Mouse (Mus musculus) megakaryocyte, embryonic 14.5 days (primary cell): ENCODE measurements around the gene Adgrv1. TPM values are rescaled to one million over a fixed set of nuclear protein-coding genes. Genes with fewer than 3 reads are reported as not detected.
"Not testable (repeated sequence)": the region's sequence is repeated elsewhere in the genome, so short reads cannot be mapped to it uniquely, and the experiment has no call there.

Experiments used
- H3K27me3 ChIP-seq: replicated peaks from 2 replicates; pipeline ENCODE3; 2012; ENCODE audit warnings: inconsistent platforms
- H3K36me3 ChIP-seq: replicated peaks from 2 replicates; pipeline ENCODE3; 2012; ENCODE audit warnings: low read length, inconsistent platforms, mixed read lengths
- H3K4me1 ChIP-seq: 2 replicates; pipeline ENCODE4 v1.6.1; 2012; ENCODE audit warnings: inconsistent platforms
- H3K4me3 ChIP-seq: replicated peaks from 2 replicates; pipeline ENCODE3; 2012; ENCODE audit warnings: moderate library complexity, mild to moderate bottlenecking, inconsistent platforms
- H3K9me3 ChIP-seq: 2 replicates; pipeline ENCODE4 v1.6.1; 2012; ENCODE audit warnings: inconsistent platforms
- FLI1 ChIP-seq: IDR thresholded peaks from 2 replicates; pipeline ENCODE4 v1.6.1; 2012; ENCODE audit warnings: low read length, inconsistent platforms, mixed read lengths
- GATA1 ChIP-seq: IDR thresholded peaks from 3 replicates; pipeline ENCODE4 v1.6.1; 2012; ENCODE audit warnings: mixed read lengths, low read length, inconsistent platforms, borderline replicate concordance
- polyA plus RNA-seq: library from polyadenylated mRNA; stranded (reverse); fragments of >175 nt; gene quantifications from 2 replicates; pipeline ENCODE4 v1.2.3, GENCODE M21; 2012; ENCODE audit warnings: low replicate concordance; ENCODE audit not compliant: insufficient read depth

Gene Adgrv1
- polyA plus RNA-seq, 1 experiment: not detected

- TF ChIP-seq FLI1 (no peak), GATA1 (no peak)
- Histone ChIP-seq H3K4me3 (no peak overlapping the region), H3K36me3 (no peaks in the 10 kb centered on the region), H3K9me3 (no peaks in the 10 kb centered on the region), H3K27me3 (no peaks in the 10 kb centered on the region), H3K4me1 (no peaks in the 10 kb centered on the region)
Observed at GRCm38 (mm10) chr13:81269056-81269455, 363.9 kb downstream of the Adgrv1 start.

GRCm38 (mm10) chr13:81267489-81267888 is 365.5 kb downstream of the Adgrv1 start:
- H3K36me3 ChIP-seq, H3K4me1 ChIP-seq, H3K27me3 ChIP-seq, H3K9me3 ChIP-seq, H3K4me3 ChIP-seq: not testable (repeated sequence)

GRCm38 (mm10) chr13:81264465-81264864 is 368.5 kb downstream of the Adgrv1 start:
- Histone ChIP-seq H3K4me1 (no peaks in the 10 kb centered on the region), H3K4me3 (no peak overlapping the region), H3K36me3 (no peaks in the 10 kb centered on the region), H3K27me3 (no peaks in the 10 kb centered on the region), H3K9me3 (no peaks in the 10 kb centered on the region)
- TF ChIP-seq GATA1 (no peak), FLI1 (no peak)

GRCm38 (mm10) chr13:81241181-81241580 is 391.8 kb downstream of the Adgrv1 start:
- no peaks in the 10 kb centered on the region for H3K4me1 ChIP-seq
- H3K27me3 ChIP-seq: no peaks in the 10 kb centered on the region
- no peaks in the 10 kb centered on the region for H3K36me3 ChIP-seq
- no peak overlapping the region for H3K4me3 ChIP-seq
- peaks cover 10% of the 10 kb centered on the region; the same call in 1 of the 2 replicates for H3K9me3 ChIP-seq
- TF ChIP-seq FLI1 (no peak), GATA1 (no peak)

GRCm38 (mm10) chr13:81239836-81240235 is 393.1 kb downstream of the Adgrv1 start:
- no peak overlapping the region for H3K4me3 ChIP-seq
- peaks cover 11% of the 10 kb centered on the region; the same call in 1 of the 2 replicates for H3K9me3 ChIP-seq
- no peaks in the 10 kb centered on the region for H3K27me3 ChIP-seq
- H3K4me1 ChIP-seq: no peaks in the 10 kb centered on the region
- H3K36me3 ChIP-seq: no peaks in the 10 kb centered on the region
- TF ChIP-seq GATA1: no peak
- TF ChIP-seq FLI1: no peak

GRCm38 (mm10) chr13:81239427-81239826 is 393.5 kb downstream of the Adgrv1 start:
- no peaks in the 10 kb centered on the region for H3K4me1 ChIP-seq
- peaks cover 13% of the 10 kb centered on the region; the same call in 1 of the 2 replicates for H3K9me3 ChIP-seq
- H3K27me3 ChIP-seq: no peaks in the 10 kb centered on the region
- TF ChIP-seq FLI1 (no peak), GATA1 (no peak)
- H3K36me3 ChIP-seq: no peaks in the 10 kb centered on the region
- no peak overlapping the region for H3K4me3 ChIP-seq

GRCm38 (mm10) chr13:81238855-81239254 is 394.1 kb downstream of the Adgrv1 start:
- H3K27me3 ChIP-seq: no peaks in the 10 kb centered on the region
- no peaks in the 10 kb centered on the region for H3K4me1 ChIP-seq
- H3K36me3 ChIP-seq: no peaks in the 10 kb centered on the region
- no peak overlapping the region for H3K4me3 ChIP-seq
- H3K9me3 ChIP-seq: peaks cover 13% of the 10 kb centered on the region; the same call in 1 of the 2 replicates
- TF ChIP-seq GATA1 (no peak), FLI1 (no peak)

- Histone ChIP-seq H3K9me3 (peaks cover 10% of the 10 kb centered on the region; the same call in 1 of the 2 replicates), H3K27me3 (no peaks in the 10 kb centered on the region), H3K4me1 (no peaks in the 10 kb centered on the region), H3K36me3 (no peaks in the 10 kb centered on the region), H3K4me3 (no peak overlapping the region)
- TF ChIP-seq FLI1 (no peak), GATA1 (no peak)
Observed at GRCm38 (mm10) chr13:81237947-81238346, 395.0 kb downstream of the Adgrv1 start.

GRCm38 (mm10) chr13:81236758-81237395 is 396.1 kb downstream of the Adgrv1 start:
- no peaks in the 10 kb centered on the region for H3K27me3 ChIP-seq
- H3K4me1 ChIP-seq: no peaks in the 10 kb centered on the region
- no peak for TF ChIP-seq GATA1
- no peak for TF ChIP-seq FLI1
- H3K4me3 ChIP-seq: no peak overlapping the region
- peaks cover 10% of the 10 kb centered on the region; the same call in 1 of the 2 replicates for H3K9me3 ChIP-seq
- H3K36me3 ChIP-seq: no peaks in the 10 kb centered on the region

- 0 out of 2 replicates have a peak, but pooled peaks cover 3% of the 10 kb centered on the region for H3K4me1 ChIP-seq
- no peaks in the 10 kb centered on the region for H3K27me3 ChIP-seq
- H3K36me3 ChIP-seq: no peaks in the 10 kb centered on the region
- no peak overlapping the region for H3K4me3 ChIP-seq
- peaks cover 14% of the 10 kb centered on the region; the same call in 1 of the 2 replicates for H3K9me3 ChIP-seq
- no peak for TF ChIP-seq GATA1
- TF ChIP-seq FLI1: no peak
Observed at GRCm38 (mm10) chr13:81234031-81234430, 398.9 kb downstream of the Adgrv1 start.

- H3K4me3 ChIP-seq: no peak overlapping the region
- no peaks in the 10 kb centered on the region for H3K27me3 ChIP-seq
- 0 out of 2 replicates have a peak, but pooled peaks cover 3% of the 10 kb centered on the region for H3K4me1 ChIP-seq
- peaks cover 11% of the 10 kb centered on the region; the same call in 1 of the 2 replicates for H3K9me3 ChIP-seq
- no peaks in the 10 kb centered on the region for H3K36me3 ChIP-seq
- no peak for TF ChIP-seq FLI1
- TF ChIP-seq GATA1: no peak
Observed at GRCm38 (mm10) chr13:81232839-81233238, 400.1 kb downstream of the Adgrv1 start.
